Mouse (Mus musculus) brain, embryonic 18.5 days (tissue): Measurements from ENCODE around the gene Pdxp.

ENCODE experiments used
- DNase-seq: peaks from one replicate; pipeline ENCODE4 v3.0.0-alpha.2; 2012; ENCODE audit warnings: low read depth, low spot score

Gene Pdxp

DNA sequence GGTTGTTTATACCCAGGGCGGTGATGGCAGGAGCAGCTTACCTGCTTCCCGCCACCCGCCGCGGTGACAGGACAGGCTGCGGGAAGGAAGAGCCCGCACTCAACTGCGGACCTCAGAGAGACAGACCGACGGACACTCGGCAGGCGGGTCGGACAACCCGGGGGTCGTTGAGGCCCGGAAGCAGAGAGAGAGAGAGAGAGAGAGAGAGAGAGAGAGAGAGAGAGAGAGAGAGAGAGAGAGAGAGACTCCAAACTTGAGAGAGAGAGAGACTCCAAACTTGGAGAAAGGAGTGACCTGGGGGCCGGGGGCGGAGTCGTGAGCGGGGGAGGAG lies 14.3 kb upstream of the Pdxp start, which contains the start of gene Gm49510:
Gm49510 (plus strand) TSS at position 259 of the 331 bp plus-strand sequence.
- no peak for DNase-seq

- no peak for DNase-seq
Measured at GRCm38 (mm10) chr15:78899740-78900584, 13.8 kb upstream of the Pdxp start, which contains the start of gene Sh3bp1. Sh3bp1 (plus strand) TSS chr15:78899768.

GRCm38 (mm10) chr15:78900585-78901421 lies 12.9 kb upstream of the Pdxp start:
- DNase-seq: no peak

DNA sequence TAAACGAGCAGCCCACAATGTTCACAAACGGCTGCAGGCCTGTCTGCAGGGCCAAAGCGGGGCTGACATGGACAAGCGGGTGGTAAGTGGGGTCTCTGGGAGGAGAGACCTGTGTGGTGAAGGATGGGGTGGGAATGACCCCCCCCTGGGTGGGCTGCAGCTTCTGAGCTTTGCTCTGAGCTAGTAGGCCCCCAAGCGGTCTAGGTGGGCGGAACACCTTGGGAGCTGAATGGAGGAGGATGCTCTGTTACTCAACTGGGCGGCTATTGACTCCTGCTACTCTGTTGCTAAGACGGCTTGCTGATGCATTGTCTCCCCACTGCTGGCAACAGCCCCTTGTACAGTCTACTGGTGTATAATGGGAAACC lies 12.3 kb upstream of the Pdxp start:
- DNase-seq: no peak

DNA sequence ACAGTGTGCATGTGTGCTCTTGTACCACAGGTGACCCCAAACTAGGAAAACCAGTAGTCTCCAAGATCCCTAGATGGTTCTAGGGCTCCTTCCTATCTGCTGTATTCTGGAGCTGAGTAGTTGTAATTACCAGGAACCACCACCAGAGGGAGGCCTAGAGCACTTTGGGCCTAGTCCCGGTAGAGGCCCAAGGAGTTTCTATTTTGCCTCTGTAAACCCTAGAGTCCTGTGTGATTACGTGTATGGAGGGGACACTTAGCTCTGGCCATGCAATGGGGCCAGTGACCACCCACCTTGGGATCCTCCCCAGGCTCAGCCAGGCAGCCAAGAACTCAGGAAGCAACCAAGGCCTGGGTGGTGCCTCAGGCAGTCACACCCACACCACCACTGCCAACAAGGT lies 10.5 kb upstream of the Pdxp start:
- DNase-seq: no peak

DNA sequence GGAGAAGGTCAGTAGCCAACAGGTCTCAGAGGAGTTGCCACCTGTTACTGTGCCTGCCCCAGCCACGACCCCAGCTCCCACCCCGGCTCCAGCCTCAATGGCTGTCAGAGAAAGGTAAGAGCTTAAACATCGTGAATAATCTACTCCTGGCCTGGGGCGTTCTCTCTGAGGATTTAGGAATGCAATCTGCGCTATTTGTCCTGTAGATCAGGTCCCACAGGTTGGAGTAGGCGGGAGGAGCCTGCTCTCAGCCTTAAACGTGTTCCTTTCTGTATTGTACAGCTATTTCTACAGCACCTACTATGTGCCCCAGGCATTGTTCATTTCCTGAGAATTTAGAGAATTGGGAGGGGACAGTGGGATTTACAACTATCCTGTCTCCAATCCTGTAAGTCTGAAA lies 5.3 kb upstream of the Pdxp start:
- DNase-seq: no peak

GRCm38 (mm10) chr15:78908982-78909381 lies 4.7 kb upstream of the Pdxp start:
- no peak for DNase-seq

GRCm38 (mm10) chr15:78912040-78912439 lies 1.7 kb upstream of the Pdxp start:
- no peak for DNase-seq

DNA sequence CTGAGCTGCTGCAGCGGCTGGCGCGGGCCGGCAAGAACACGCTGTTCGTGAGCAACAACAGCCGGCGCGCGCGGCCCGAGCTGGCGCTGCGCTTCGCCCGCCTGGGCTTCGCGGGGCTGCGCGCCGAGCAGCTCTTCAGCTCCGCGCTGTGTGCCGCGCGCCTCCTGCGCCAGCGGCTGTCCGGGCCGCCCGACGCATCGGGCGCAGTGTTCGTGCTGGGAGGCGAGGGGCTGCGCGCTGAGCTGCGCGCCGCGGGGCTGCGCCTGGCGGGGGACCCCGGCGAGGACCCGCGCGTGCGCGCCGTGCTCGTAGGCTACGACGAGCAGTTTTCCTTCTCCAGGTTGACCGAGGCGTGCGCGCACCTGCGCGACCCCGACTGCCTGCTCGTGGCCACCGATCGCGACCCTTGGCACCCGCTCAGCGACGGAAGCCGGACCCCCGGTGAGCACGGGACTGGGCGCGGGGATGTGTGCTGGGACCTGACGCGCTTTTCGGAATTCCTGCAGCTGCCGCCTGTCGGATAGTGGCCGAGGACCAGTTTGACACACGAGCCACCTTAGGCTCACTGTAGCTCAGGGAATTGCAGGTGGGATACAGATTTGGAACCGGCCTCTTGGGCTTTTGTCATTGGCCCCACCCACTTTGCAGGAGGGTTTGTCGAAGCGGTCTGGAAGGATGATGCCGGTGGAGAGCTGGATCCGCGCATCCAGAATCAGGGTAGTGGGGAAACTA lies 538 bp downstream of the Pdxp start:
- DNase-seq: no peak

DNA sequence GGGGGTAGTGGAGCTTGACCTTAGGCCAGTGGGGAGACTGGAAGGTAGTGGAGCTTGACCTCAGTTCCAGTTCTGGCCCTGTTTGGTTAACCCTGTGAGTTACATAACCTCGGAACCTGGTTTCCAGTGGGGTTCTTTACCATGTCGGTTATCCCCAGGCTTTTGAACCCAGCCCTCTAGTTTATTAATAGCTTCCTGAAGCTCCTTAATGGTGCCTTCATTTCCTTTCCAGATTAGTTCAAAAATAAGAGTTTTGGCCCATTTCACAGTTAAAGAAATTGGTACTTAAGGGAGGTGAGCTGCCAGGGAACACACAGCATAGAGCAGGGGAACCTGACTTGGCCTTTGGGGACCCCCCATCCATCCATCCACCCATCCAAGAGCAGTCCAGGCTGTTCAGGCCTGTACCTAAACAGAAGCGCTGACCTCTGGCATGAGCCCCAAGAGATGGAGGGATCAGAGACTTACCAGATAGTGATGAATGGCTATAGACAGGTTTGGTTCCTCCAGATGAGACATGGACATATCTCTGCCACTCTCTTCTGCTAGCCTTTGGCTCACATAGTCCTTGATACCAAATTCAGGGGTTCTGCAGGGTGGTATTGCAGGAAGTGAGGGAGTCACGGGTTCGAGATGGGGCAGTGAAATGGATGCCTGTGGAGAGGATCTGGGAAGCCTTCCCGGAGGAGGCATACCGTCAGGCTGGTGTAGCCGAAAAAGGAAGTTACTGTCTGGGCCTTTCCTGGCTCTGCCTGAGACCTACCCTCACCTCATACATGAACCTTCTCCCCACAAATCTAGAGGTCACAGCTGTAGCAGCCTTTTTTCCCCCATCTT lies 1.3 kb downstream of the Pdxp start:
- no peak for DNase-seq

- peak; percentile 67 for DNase-seq
Measured at GRCm38 (mm10) chr15:78915660-78916017, 1.9 kb downstream of the Pdxp start.

DNA sequence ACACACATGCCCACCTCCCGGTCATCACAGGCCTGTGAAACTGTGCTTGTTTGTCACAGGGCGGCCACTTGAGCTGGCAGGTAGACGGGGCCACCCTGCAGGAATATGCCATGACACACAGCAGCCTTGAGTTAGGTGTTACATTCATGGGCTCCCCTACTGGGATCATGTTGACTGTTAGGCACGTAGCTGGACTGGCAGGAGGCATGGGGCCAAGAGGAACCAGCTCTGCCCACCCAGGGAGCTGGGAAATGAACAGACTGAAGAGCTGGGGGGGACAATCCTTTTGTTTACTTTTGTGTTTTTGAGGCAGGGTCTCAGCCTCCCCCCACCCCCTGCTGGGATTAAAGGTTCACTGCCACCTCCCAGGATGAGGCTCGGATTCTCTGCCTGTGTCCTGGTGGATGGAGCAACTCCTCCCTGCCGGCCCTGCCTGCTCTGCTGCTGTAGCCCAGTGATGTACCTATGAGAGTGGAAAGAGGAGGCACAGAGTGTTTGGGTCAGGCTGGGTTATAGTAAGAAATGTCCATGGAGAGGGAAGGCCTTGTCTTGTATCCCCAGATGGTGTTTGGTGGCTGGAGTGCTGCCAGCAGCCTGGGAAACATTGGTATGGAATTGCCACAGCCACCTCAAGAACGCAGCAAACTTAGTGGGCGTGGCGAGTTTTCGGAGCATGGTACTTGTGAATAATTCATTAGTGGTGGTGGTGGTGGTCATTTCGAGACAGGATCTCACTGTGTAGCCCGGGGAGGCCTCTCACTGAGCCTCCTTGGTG lies 2.5 kb downstream of the Pdxp start:
- DNase-seq: no peak

- DNase-seq: no peak
Measured at GRCm38 (mm10) chr15:78918126-78918525, 4.4 kb downstream of the Pdxp start.

DNA sequence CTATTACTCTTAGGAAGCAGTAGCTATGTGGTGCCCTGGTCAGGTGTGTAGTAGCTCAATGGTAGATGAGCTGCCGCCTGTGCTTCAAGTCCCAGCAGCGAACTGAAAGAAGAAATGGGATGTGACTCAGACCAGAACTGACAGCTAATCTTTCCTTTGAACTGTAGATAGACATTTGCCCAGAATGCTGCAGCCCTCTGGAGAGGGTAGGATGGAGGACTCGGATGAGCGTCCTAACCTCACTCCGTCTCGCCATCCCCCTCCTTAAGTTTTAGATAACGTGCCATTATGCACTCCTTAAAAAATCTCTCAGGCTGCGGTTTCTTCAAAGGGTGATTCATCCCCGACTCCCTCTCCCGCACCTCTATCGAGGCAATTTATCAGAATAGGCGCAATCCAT lies 6.2 kb downstream of the Pdxp start:
- no peak for DNase-seq

DNA sequence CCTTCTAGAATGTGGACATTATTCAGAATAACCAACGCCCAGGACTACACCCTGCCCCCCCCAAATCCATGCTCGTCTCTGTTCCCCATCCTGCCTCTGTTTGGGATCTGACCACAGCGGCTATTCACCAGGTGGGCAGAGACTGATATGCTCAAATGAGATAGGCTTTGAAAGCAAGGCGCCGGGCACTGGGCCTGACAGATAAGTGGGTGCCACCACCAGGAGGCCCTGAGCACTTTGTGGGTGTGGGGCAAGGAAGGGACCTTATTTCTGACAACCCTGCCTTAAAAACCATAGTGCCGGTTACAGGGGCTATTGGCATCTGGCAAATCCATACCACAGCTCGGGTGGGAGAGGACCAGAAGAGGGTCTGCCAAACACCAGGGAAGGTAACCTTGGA lies 9.0 kb downstream of the Pdxp start:
- no peak for DNase-seq

DNA sequence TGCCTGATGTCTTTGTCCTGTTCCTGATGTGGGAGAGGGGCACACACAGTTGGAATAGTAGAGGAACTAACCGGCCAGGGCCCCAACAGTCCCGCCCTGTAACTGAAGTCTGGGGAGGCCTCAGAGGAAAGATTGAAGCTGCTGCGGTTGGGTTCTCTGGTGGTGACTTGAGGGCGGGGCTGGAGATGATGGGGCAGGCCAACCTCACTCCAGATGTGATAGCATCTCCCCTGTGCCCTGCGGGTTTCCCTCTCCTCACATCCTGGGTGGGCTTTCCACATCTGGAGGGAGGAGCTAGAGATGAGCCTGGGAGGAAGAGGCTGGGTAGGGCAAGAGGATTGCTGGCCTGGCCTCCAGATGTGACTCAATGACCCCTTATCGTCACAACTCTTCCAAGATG lies 9.9 kb downstream of the Pdxp start:
- DNase-seq: no peak

GRCm38 (mm10) chr15:78925129-78925528 lies 11.4 kb downstream of the Pdxp start:
- no peak for DNase-seq

DNA sequence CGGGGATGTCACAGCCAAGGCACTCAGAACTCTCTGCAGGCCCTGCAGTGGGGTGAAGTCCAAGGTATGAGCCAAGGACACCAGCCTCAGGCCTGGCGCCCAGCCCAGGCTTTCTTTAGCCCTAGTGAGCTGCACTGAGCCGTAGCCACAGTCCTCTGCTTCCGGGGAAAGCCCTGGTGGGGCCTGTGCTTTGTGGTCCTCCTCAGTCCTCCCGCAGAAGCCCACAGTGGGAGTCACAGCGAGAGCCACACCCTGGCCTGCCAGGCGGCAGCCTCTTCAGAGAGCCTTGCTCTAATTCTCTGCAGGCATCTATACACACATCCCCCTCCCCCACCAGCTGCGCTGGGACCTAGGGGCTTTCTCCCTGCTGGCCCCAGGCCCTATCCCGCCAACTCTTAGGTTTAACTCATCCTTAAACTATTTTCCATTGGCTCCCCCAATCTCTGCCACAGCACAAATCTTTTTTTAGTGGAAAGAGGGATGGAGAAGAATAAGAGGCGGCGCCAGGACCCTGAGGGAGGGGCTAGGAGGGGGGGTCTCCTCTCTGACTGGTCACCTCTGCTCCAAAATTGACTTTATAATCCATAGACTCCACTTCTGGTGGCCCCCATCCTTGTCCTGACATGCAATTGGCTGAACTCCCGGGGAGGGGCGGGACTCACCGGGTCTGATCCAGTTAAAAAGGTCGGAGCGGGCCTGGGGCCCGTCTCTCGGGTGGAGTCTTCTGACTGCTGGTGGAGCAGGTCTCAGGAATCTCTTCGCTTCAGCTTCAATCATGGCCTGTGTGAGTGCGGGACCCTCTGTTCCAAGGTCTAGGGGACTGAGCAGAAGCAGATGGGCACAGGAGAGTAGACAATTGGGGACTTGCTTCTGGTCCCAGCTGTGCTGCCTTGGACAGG lies 12.6 kb downstream of the Pdxp start, which contains the start of gene Lgals1:
Lgals1 (plus strand) TSS at position 705 of the 899 bp plus-strand sequence.
- DNase-seq: no peak

- DNase-seq: no peak
Measured at GRCm38 (mm10) chr15:78927021-78927787, 13.5 kb downstream of the Pdxp start.
